Mouse (Mus musculus): ENCODE measurements around the gene Rcn3. TPM values are rescaled to one million over a fixed set of nuclear protein-coding genes. Genes with fewer than 3 reads are reported as not detected.

Gene Rcn3
- 9.4 TPM for polyA plus RNA-seq (2015; fragmentation: Illumina TruSeq; extraction: RNeasy Lipid Tissue Mini Kit (QIAGEN cat#74804); ENCODE audit: insufficient read depth, low replicate concordance)

GRCm38 (mm10) chr7:45092048-45092447 lies at the start of gene Rcn3:
Gene Rcn3, minus strand, starts transcription at chr7:45092221.

DNA sequence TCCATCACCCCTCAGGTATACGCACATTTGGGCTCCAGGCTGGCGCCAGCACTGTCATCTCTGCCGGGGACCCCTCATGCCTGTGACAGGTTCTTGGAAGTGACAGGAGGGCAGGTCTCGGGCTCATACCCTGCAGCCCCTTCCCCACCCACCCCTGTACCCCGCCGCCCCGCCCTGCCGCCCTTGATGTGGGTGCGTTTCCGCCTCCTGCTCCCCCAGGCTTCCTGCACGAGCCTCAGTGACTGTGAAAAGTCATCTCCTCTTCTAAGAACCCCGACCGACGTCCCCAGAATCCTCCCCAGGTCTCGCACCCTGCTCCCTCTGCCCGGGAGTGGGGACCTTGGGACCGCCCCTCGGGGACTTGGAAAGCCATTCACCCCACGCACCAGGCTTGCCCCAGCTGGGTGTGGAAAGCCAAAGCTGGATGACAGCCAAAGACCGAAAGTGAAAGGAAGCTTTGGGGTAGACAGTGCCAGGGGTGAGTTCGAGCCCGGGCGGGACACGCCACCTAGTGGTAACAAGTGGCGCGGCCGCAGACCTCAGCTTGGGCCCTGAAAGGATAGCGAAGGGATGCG lies 44.1 kb upstream of the Rcn3 start, which contains the start of the genes Gm45713 and Flt3l:
Gene Gm45713 (minus strand): TSS at position 239 of the 575 bp plus-strand sequence.
Gene Flt3l (minus strand): TSS at position 440 of the 575 bp plus-strand sequence.

DNA sequence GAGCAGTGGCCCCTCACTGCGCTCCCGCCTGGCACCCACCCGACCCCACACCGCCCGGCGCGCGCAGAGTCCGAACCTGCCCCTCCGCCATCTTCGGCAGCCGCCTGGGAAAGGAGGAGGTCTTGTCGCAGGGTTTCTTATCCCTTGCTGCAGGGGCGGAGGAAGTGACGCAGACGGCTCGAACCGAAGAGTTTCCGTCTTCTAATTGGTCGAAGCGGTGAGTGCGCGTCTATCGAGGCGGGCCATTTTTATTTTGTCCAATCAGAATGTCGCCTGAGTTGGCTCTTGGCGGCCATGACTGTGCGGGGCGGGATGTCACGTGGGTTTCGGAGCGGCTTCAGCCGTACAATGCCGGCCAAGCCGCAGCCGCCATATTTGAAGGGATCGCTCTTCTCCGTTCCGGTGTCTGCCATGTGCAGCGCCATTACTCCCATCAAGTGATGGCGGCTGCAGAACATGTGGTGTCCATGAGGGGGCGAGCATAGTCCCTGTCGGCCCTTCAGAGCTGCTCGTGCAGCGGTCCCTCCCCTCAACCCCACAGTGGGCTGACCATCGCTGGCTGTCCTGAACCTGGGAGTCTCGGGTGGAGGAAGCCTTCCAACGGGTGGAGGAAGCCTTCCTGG lies 36.7 kb upstream of the Rcn3 start, which contains the start of gene Rpl13a:
Gene Rpl13a (minus strand): TSS at position 138 of the 623 bp plus-strand sequence.

GRCm38 (mm10) chr7:45124224-45125143 lies 32.5 kb upstream of the Rcn3 start, which contains the start of gene Rps11:
Gene Rps11, minus strand, starts transcription at chr7:45124439.

GRCm38 (mm10) chr7:45103652-45104180 lies 11.7 kb upstream of the Rcn3 start, which contains the start of gene Fcgrt:
Gene Fcgrt, minus strand, starts transcription at chr7:45103851.

DNA sequence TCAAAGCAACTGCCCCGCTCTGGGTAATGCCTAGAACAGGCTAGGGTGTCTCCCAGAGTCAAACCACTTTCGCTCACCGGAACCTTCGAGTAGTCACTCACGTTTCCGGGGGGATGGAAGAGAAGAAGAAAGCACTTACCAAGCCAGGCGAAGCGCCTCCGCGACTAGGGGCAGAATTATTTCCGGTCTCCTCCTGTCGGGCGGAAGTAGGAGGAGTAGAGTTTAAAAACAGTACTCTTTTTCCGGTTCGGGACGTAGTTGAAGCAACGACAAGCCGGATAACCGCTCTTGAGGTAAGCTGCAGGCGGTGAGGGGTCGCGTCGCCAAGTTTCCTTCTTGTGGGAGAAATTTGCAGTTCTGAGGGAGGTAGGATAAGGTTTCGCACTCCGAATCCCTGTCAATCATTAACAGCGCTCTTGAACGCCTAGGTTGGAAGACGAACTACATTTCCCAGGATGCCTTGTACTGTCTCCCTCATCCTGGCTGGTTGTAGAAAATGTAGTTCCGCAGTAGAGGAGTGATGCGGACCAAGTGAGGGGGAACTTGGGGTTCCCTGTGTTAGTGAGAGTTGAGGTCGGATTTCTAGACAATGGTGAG lies 29.7 kb downstream of the Rcn3 start, which contains the start of the genes Nosip and Prrg2:
Gene Nosip (plus strand): TSS at position 191 of the 597 bp plus-strand sequence.
Gene Prrg2 (minus strand): TSS at position 439 of the 597 bp plus-strand sequence.

GRCm38 (mm10) chr7:45052862-45053116 lies 39.2 kb downstream of the Rcn3 start, which contains the start of gene Prr12:
Gene Prr12, minus strand, starts transcription at chr7:45052881.

Other genes with a start within 250 kb of the Rcn3 start
- gene Akt1s1, start 243.2 kb downstream of the Rcn3 start, polyA plus RNA-seq (2015; fragmentation: Illumina TruSeq; extraction: RNeasy Lipid Tissue Mini Kit (QIAGEN cat#74804); ENCODE audit: insufficient read depth, low replicate concordance), result 9.0 TPM
- gene Tbc1d17, start 243.1 kb downstream of the Rcn3 start, polyA plus RNA-seq (2015; fragmentation: Illumina TruSeq; extraction: RNeasy Lipid Tissue Mini Kit (QIAGEN cat#74804); ENCODE audit: insufficient read depth, low replicate concordance), result 21.1 TPM
- 22.1 TPM for gene Pnkp, start 235.1 kb downstream of the Rcn3 start, polyA plus RNA-seq (2015; fragmentation: Illumina TruSeq; extraction: RNeasy Lipid Tissue Mini Kit (QIAGEN cat#74804); ENCODE audit: insufficient read depth, low replicate concordance)
- gene Ptov1, start 222.4 kb downstream of the Rcn3 start, polyA plus RNA-seq (2015; fragmentation: Illumina TruSeq; extraction: RNeasy Lipid Tissue Mini Kit (QIAGEN cat#74804); ENCODE audit: insufficient read depth, low replicate concordance), result 4.1 TPM
- gene Med25, start 199.5 kb downstream of the Rcn3 start, polyA plus RNA-seq (2015; fragmentation: Illumina TruSeq; extraction: RNeasy Lipid Tissue Mini Kit (QIAGEN cat#74804); ENCODE audit: insufficient read depth, low replicate concordance), result 14.6 TPM
- 24.7 TPM for gene Fuz, start 196.1 kb downstream of the Rcn3 start, polyA plus RNA-seq (2015; fragmentation: Illumina TruSeq; extraction: RNeasy Lipid Tissue Mini Kit (QIAGEN cat#74804); ENCODE audit: insufficient read depth, low replicate concordance)
- 41.2 TPM for gene Ap2a1, start 162.7 kb downstream of the Rcn3 start, polyA plus RNA-seq (2015; fragmentation: Illumina TruSeq; extraction: RNeasy Lipid Tissue Mini Kit (QIAGEN cat#74804); ENCODE audit: insufficient read depth, low replicate concordance)
- gene Tsks, start 149.0 kb downstream of the Rcn3 start, polyA plus RNA-seq (2015; fragmentation: Illumina TruSeq; extraction: RNeasy Lipid Tissue Mini Kit (QIAGEN cat#74804); ENCODE audit: insufficient read depth, low replicate concordance), result not detected
- gene Cpt1c, start 117.4 kb downstream of the Rcn3 start, polyA plus RNA-seq (2015; fragmentation: Illumina TruSeq; extraction: RNeasy Lipid Tissue Mini Kit (QIAGEN cat#74804); ENCODE audit: insufficient read depth, low replicate concordance), result 1.5 TPM
- 116 TPM for gene Prmt1, start 105.7 kb downstream of the Rcn3 start, polyA plus RNA-seq (2015; fragmentation: Illumina TruSeq; extraction: RNeasy Lipid Tissue Mini Kit (QIAGEN cat#74804); ENCODE audit: insufficient read depth, low replicate concordance)
- gene Irf3, start 94.6 kb downstream of the Rcn3 start, polyA plus RNA-seq (2015; fragmentation: Illumina TruSeq; extraction: RNeasy Lipid Tissue Mini Kit (QIAGEN cat#74804); ENCODE audit: insufficient read depth, low replicate concordance), result 140 TPM
- gene Bcl2l12, start 93.5 kb downstream of the Rcn3 start, polyA plus RNA-seq (2015; fragmentation: Illumina TruSeq; extraction: RNeasy Lipid Tissue Mini Kit (QIAGEN cat#74804); ENCODE audit: insufficient read depth, low replicate concordance), result 6.8 TPM
- gene Scaf1, start 75.9 kb downstream of the Rcn3 start, polyA plus RNA-seq (2015; fragmentation: Illumina TruSeq; extraction: RNeasy Lipid Tissue Mini Kit (QIAGEN cat#74804); ENCODE audit: insufficient read depth, low replicate concordance), result 22.6 TPM
- 30.0 TPM for gene Rras, start 74.3 kb downstream of the Rcn3 start, polyA plus RNA-seq (2015; fragmentation: Illumina TruSeq; extraction: RNeasy Lipid Tissue Mini Kit (QIAGEN cat#74804); ENCODE audit: insufficient read depth, low replicate concordance)
- 4.3 TPM for gene Prr12, start 39.3 kb downstream of the Rcn3 start, polyA plus RNA-seq (2015; fragmentation: Illumina TruSeq; extraction: RNeasy Lipid Tissue Mini Kit (QIAGEN cat#74804); ENCODE audit: insufficient read depth, low replicate concordance)
- gene Nosip, start 29.8 kb downstream of the Rcn3 start, polyA plus RNA-seq (2015; fragmentation: Illumina TruSeq; extraction: RNeasy Lipid Tissue Mini Kit (QIAGEN cat#74804); ENCODE audit: insufficient read depth, low replicate concordance), result 21.1 TPM
- gene Prrg2, start 29.5 kb downstream of the Rcn3 start, polyA plus RNA-seq (2015; fragmentation: Illumina TruSeq; extraction: RNeasy Lipid Tissue Mini Kit (QIAGEN cat#74804); ENCODE audit: insufficient read depth, low replicate concordance), result 3.5 TPM
- 45.8 TPM for gene Fcgrt, start 11.6 kb upstream of the Rcn3 start, polyA plus RNA-seq (2015; fragmentation: Illumina TruSeq; extraction: RNeasy Lipid Tissue Mini Kit (QIAGEN cat#74804); ENCODE audit: insufficient read depth, low replicate concordance)
- 3,350 TPM for gene Rps11, start 32.2 kb upstream of the Rcn3 start, polyA plus RNA-seq (2015; fragmentation: Illumina TruSeq; extraction: RNeasy Lipid Tissue Mini Kit (QIAGEN cat#74804); ENCODE audit: insufficient read depth, low replicate concordance)
- gene Rpl13a, start 36.5 kb upstream of the Rcn3 start, polyA plus RNA-seq (2015; fragmentation: Illumina TruSeq; extraction: RNeasy Lipid Tissue Mini Kit (QIAGEN cat#74804); ENCODE audit: insufficient read depth, low replicate concordance), result 4,521 TPM
- not detected for gene Gm45713, start 44.0 kb upstream of the Rcn3 start, polyA plus RNA-seq (2015; fragmentation: Illumina TruSeq; extraction: RNeasy Lipid Tissue Mini Kit (QIAGEN cat#74804); ENCODE audit: insufficient read depth, low replicate concordance)
- 119 TPM for gene Flt3l, start 44.2 kb upstream of the Rcn3 start, polyA plus RNA-seq (2015; fragmentation: Illumina TruSeq; extraction: RNeasy Lipid Tissue Mini Kit (QIAGEN cat#74804); ENCODE audit: insufficient read depth, low replicate concordance)
- 19.7 TPM for gene Pih1d1, start 62.1 kb upstream of the Rcn3 start, polyA plus RNA-seq (2015; fragmentation: Illumina TruSeq; extraction: RNeasy Lipid Tissue Mini Kit (QIAGEN cat#74804); ENCODE audit: insufficient read depth, low replicate concordance)
- 25.4 TPM for gene Aldh16a1, start 62.4 kb upstream of the Rcn3 start, polyA plus RNA-seq (2015; fragmentation: Illumina TruSeq; extraction: RNeasy Lipid Tissue Mini Kit (QIAGEN cat#74804); ENCODE audit: insufficient read depth, low replicate concordance)
- not detected for gene Slc17a7, start 71.7 kb upstream of the Rcn3 start, polyA plus RNA-seq (2015; fragmentation: Illumina TruSeq; extraction: RNeasy Lipid Tissue Mini Kit (QIAGEN cat#74804); ENCODE audit: insufficient read depth, low replicate concordance)
- not detected for gene Gfy, start 87.3 kb upstream of the Rcn3 start, polyA plus RNA-seq (2015; fragmentation: Illumina TruSeq; extraction: RNeasy Lipid Tissue Mini Kit (QIAGEN cat#74804); ENCODE audit: insufficient read depth, low replicate concordance)
- not detected for gene Pth2, start 88.8 kb upstream of the Rcn3 start, polyA plus RNA-seq (2015; fragmentation: Illumina TruSeq; extraction: RNeasy Lipid Tissue Mini Kit (QIAGEN cat#74804); ENCODE audit: insufficient read depth, low replicate concordance)
- 0.10 TPM for gene Ccdc155, start 112.7 kb upstream of the Rcn3 start, polyA plus RNA-seq (2015; fragmentation: Illumina TruSeq; extraction: RNeasy Lipid Tissue Mini Kit (QIAGEN cat#74804); ENCODE audit: insufficient read depth, low replicate concordance)
- gene Dkkl1, start 119.9 kb upstream of the Rcn3 start, polyA plus RNA-seq (2015; fragmentation: Illumina TruSeq; extraction: RNeasy Lipid Tissue Mini Kit (QIAGEN cat#74804); ENCODE audit: insufficient read depth, low replicate concordance), result 0.99 TPM
- gene Tead2, start 123.5 kb upstream of the Rcn3 start, polyA plus RNA-seq (2015; fragmentation: Illumina TruSeq; extraction: RNeasy Lipid Tissue Mini Kit (QIAGEN cat#74804); ENCODE audit: insufficient read depth, low replicate concordance), result 2.5 TPM
- gene Cd37, start 146.9 kb upstream of the Rcn3 start, polyA plus RNA-seq (2015; fragmentation: Illumina TruSeq; extraction: RNeasy Lipid Tissue Mini Kit (QIAGEN cat#74804); ENCODE audit: insufficient read depth, low replicate concordance), result 398 TPM
- gene Slc6a16, start 148.9 kb upstream of the Rcn3 start, polyA plus RNA-seq (2015; fragmentation: Illumina TruSeq; extraction: RNeasy Lipid Tissue Mini Kit (QIAGEN cat#74804); ENCODE audit: insufficient read depth, low replicate concordance), result not detected
- 0.97 TPM for gene Slc6a21, start 185.3 kb upstream of the Rcn3 start, polyA plus RNA-seq (2015; fragmentation: Illumina TruSeq; extraction: RNeasy Lipid Tissue Mini Kit (QIAGEN cat#74804); ENCODE audit: insufficient read depth, low replicate concordance)
- 3.5 TPM for gene Trpm4, start 241.6 kb upstream of the Rcn3 start, polyA plus RNA-seq (2015; fragmentation: Illumina TruSeq; extraction: RNeasy Lipid Tissue Mini Kit (QIAGEN cat#74804); ENCODE audit: insufficient read depth, low replicate concordance)
- 0.15 TPM for gene Hrc, start 243.1 kb upstream of the Rcn3 start, polyA plus RNA-seq (2015; fragmentation: Illumina TruSeq; extraction: RNeasy Lipid Tissue Mini Kit (QIAGEN cat#74804); ENCODE audit: insufficient read depth, low replicate concordance)